Comparison of ENCODE assay signal across 14 mouse cellular contexts in genomic region chr12:50158143-50158542, GRCm38 (mm10).
A peak's percentile ranks its signal among the peaks of the same experiment; 100 is the strongest.
DNase-seq lines count a peak whose midpoint lies in the region; ATAC-seq lines count a peak whose summit lies in the region.
"Had no signal": no experiment of that assay in that cellular context is flagged by ENCODE, and none has a peak within 500 bp of the region (broad histone marks: within the 10 kb centered on the region; RNA-seq: fewer than 3 reads in every experiment).

No protein-coding gene starts in this region.

- DNase-seq in frontal cortex, postnatal 25 days (ENCODE audit: low spot score in 2 of 2): no peak
- peak; percentile 18 to 20 for DNase-seq in left cerebral cortex, postnatal 10 days (ENCODE audit: extremely low spot score in 1 of 2, low spot score in 2 of 2)
- no peak for DNase-seq in left cerebral cortex, postnatal 4 days
- peak; percentile 12 to 22 for DNase-seq in left cerebral cortex, postnatal 14 days (ENCODE audit: low spot score in 2 of 2)
- DNase-seq in right cerebral cortex, postnatal 25 days: peak; percentile 27
- DNase-seq in T-cell, adult 2 months (ENCODE audit: low spot score): no peak
- DNase-seq: adrenal gland, postnatal 25 days; embryo, embryonic 11 days; heart, adult 11 months; heart, postnatal 4 days had no signal

- ATAC-seq in frontal cortex, adult (ENCODE audit: low TSS enrichment): peak; percentile 62
- ATAC-seq in cerebellum, adult (ENCODE audit: insufficient number of reproducible peaks, low FRiP score, low TSS enrichment): no peak
- ATAC-seq: forebrain, embryonic 15.5 days; intestine, embryonic 15.5 days had no signal

- intact Hi-C loops in left cerebral cortex, postnatal 10 days (cut with DNase I): no loop called here
- intact Hi-C loops in left cerebral cortex, postnatal 4 days (cut with DNase I): no loop called here
- intact Hi-C loops in left cerebral cortex, postnatal 14 days (cut with DNase I): no loop called here

Comparison
In these comparisons a context has a peak if more than half of its experiments do, and no peak if none do; other contexts are left out.
1. DNase-seq: peak in left cerebral cortex, postnatal 10 days (2 of 2), left cerebral cortex, postnatal 14 days (2 of 2) and right cerebral cortex, postnatal 25 days (single experiment); none in frontal cortex, postnatal 25 days (0 of 2), left cerebral cortex, postnatal 4 days (single experiment) and T-cell, adult 2 months (single experiment).